Mouse (Mus musculus): ENCODE measurements around the gene Adam19. TPM values are rescaled to one million over a fixed set of nuclear protein-coding genes. Genes with fewer than 3 reads are reported as not detected.

Adam19 gene
- polyA plus RNA-seq, 1 experiment from 2014 or later = 4.3 TPM

GRCm38 (mm10) chr11:46123328-46123866 is 67.6 kb downstream of the Adam19 start:
- H3K9ac ChIP-seq (ENCODE audit: low read length) = no peak overlapping the region
- H3K4me2 ChIP-seq (replicated peaks; ENCODE audit: low read depth) = no peak overlapping the region
- H3K27ac ChIP-seq (replicated peaks) = no peak overlapping the region
- no peak for TF ChIP-seq CTCF (IDR thresholded peaks at IDR 0.05; ENCODE audit: low read depth)
- no peak for TF ChIP-seq EP300 (optimal IDR thresholded peaks at IDR 0.05)
- H3K36me3 ChIP-seq (ENCODE audit: control insufficient read depth, insufficient read depth, low read length) = peaks cover 7% of the 10 kb centered on the region; the same call in 1 of the 2 replicates
- H3K4me1 ChIP-seq (replicated peaks; ENCODE audit: control insufficient read depth, insufficient read depth) = no peaks in the 10 kb centered on the region
- no peak overlapping the region for H3K4me3 ChIP-seq (ENCODE audit: low read depth, low read length)
- no peaks in the 10 kb centered on the region for H3K9me3 ChIP-seq (ENCODE audit: control insufficient read depth, low read length)
- H3K27me3 ChIP-seq (ENCODE audit: control insufficient read depth, insufficient read depth, low read length) = no peaks in the 10 kb centered on the region
- DNase-seq (ENCODE audit: low spot score) (no peak), ATAC-seq (ENCODE audit: low FRiP score, low TSS enrichment) (no peak)
- 86% methylated on average over 8 of the region's 8 CpGs for WGBS

GRCm38 (mm10) chr11:46125093-46125834 is 69.5 kb downstream of the Adam19 start:
- Histone ChIP-seq H3K27ac (replicated peaks) (no peak overlapping the region), H3K36me3 (ENCODE audit: control insufficient read depth, insufficient read depth, low read length) (peaks cover 7% of the 10 kb centered on the region; the same call in 1 of the 2 replicates), H3K27me3 (ENCODE audit: control insufficient read depth, insufficient read depth, low read length) (no peaks in the 10 kb centered on the region), H3K9me3 (ENCODE audit: control insufficient read depth, low read length) (no peaks in the 10 kb centered on the region), H3K4me1 (replicated peaks; ENCODE audit: control insufficient read depth, insufficient read depth) (no peaks in the 10 kb centered on the region), H3K9ac (ENCODE audit: low read length) (no peak overlapping the region), H3K4me2 (replicated peaks; ENCODE audit: low read depth) (no peak overlapping the region), H3K4me3 (ENCODE audit: low read depth, low read length) (no peak overlapping the region)
- ATAC-seq (ENCODE audit: low FRiP score, low TSS enrichment) (no peak), DNase-seq (ENCODE audit: low spot score) (no peak)
- WGBS = 89% methylated on average over 12 of the region's 12 CpGs
- TF ChIP-seq CTCF (IDR thresholded peaks at IDR 0.05; ENCODE audit: low read depth) (no peak), EP300 (optimal IDR thresholded peaks at IDR 0.05) (no peak)

- ATAC-seq (ENCODE audit: low FRiP score, low TSS enrichment) = no peak
- no peak overlapping the region for H3K27ac ChIP-seq (replicated peaks)
- no peak for DNase-seq (ENCODE audit: low spot score)
- H3K9ac ChIP-seq (ENCODE audit: low read length) = no peak overlapping the region
- WGBS = 88% methylated on average over 7 of the region's 7 CpGs
- no peak overlapping the region for H3K4me2 ChIP-seq (replicated peaks; ENCODE audit: low read depth)
- H3K4me3 ChIP-seq (ENCODE audit: low read depth, low read length) = no peak overlapping the region
- TF ChIP-seq CTCF (IDR thresholded peaks at IDR 0.05; ENCODE audit: low read depth) (no peak), EP300 (optimal IDR thresholded peaks at IDR 0.05) (no peak)
- H3K4me1 ChIP-seq (replicated peaks; ENCODE audit: control insufficient read depth, insufficient read depth) = no peaks in the 10 kb centered on the region
- H3K36me3 ChIP-seq (ENCODE audit: control insufficient read depth, insufficient read depth, low read length) = peaks cover 7% of the 10 kb centered on the region; the same call in 1 of the 2 replicates
- H3K9me3 ChIP-seq (ENCODE audit: control insufficient read depth, low read length) = no peaks in the 10 kb centered on the region
- H3K27me3 ChIP-seq (ENCODE audit: control insufficient read depth, insufficient read depth, low read length) = no peaks in the 10 kb centered on the region
Observed at GRCm38 (mm10) chr11:46125835-46126229, 70.0 kb downstream of the Adam19 start.

GRCm38 (mm10) chr11:46126317-46126716 is 70.5 kb downstream of the Adam19 start:
- 88% methylated on average over 7 of the region's 7 CpGs for WGBS
- H3K27me3 ChIP-seq (ENCODE audit: control insufficient read depth, insufficient read depth, low read length) = no peaks in the 10 kb centered on the region
- H3K4me1 ChIP-seq (replicated peaks; ENCODE audit: control insufficient read depth, insufficient read depth) = no peaks in the 10 kb centered on the region
- TF ChIP-seq CTCF (IDR thresholded peaks at IDR 0.05; ENCODE audit: low read depth) = no peak
- TF ChIP-seq EP300 (optimal IDR thresholded peaks at IDR 0.05) = no peak
- peaks cover 6% of the 10 kb centered on the region; the same call in 1 of the 2 replicates for H3K36me3 ChIP-seq (ENCODE audit: control insufficient read depth, insufficient read depth, low read length)
- no peak for DNase-seq (ENCODE audit: low spot score)
- H3K9me3 ChIP-seq (ENCODE audit: control insufficient read depth, low read length) = no peaks in the 10 kb centered on the region
- H3K4me2 ChIP-seq (replicated peaks; ENCODE audit: low read depth) = no peak overlapping the region
- no peak for ATAC-seq (ENCODE audit: low FRiP score, low TSS enrichment)
- no peak overlapping the region for H3K9ac ChIP-seq (ENCODE audit: low read length)
- H3K27ac ChIP-seq (replicated peaks) = no peak overlapping the region
- H3K4me3 ChIP-seq (ENCODE audit: low read depth, low read length) = no peak overlapping the region

- H3K9ac ChIP-seq (ENCODE audit: low read length) = no peak overlapping the region
- no peaks in the 10 kb centered on the region for H3K4me1 ChIP-seq (replicated peaks; ENCODE audit: control insufficient read depth, insufficient read depth)
- no peaks in the 10 kb centered on the region for H3K27me3 ChIP-seq (ENCODE audit: control insufficient read depth, insufficient read depth, low read length)
- 0 out of 2 replicates have a peak, but pooled peaks have one; percentile 11 for ATAC-seq (ENCODE audit: low FRiP score, low TSS enrichment)
- no peaks in the 10 kb centered on the region for H3K9me3 ChIP-seq (ENCODE audit: control insufficient read depth, low read length)
- peaks cover 3% of the 10 kb centered on the region; the same call in 1 of the 2 replicates for H3K36me3 ChIP-seq (ENCODE audit: control insufficient read depth, insufficient read depth, low read length)
- H3K4me3 ChIP-seq (ENCODE audit: low read depth, low read length) = no peak overlapping the region
- peak overlapping the region; percentile 45 for H3K27ac ChIP-seq (replicated peaks)
- DNase-seq (ENCODE audit: low spot score) = no peak
- 82% methylated on average over 11 of the region's 11 CpGs for WGBS
- TF ChIP-seq EP300 (optimal IDR thresholded peaks at IDR 0.05) (no peak), CTCF (IDR thresholded peaks at IDR 0.05; ENCODE audit: low read depth) (no peak)
- no peak overlapping the region for H3K4me2 ChIP-seq (replicated peaks; ENCODE audit: low read depth)
Observed at GRCm38 (mm10) chr11:46126827-46127410, 71.1 kb downstream of the Adam19 start.
